Mouse (Mus musculus) forebrain, embryonic 15.5 days (tissue): ENCODE results near the gene Npw. TPM values are rescaled to one million over a fixed set of nuclear protein-coding genes. Genes with fewer than 3 reads are reported as not detected.

Experiments used
- ATAC-seq: fragments of 200-750 bp; cut with Nextera tagmentation; replicated peaks from 2 replicates; pipeline ENCODE4 v1.8.0; 2017; ENCODE audit warnings: mild to moderate bottlenecking, moderate TSS enrichment, moderate library complexity
- H3K27ac ChIP-seq: fragments of 300-500 bp; sonication (generic); replicated peaks from 2 replicates; pipeline ENCODE4 v1.5.1; 2015; ENCODE audit warnings: mild to moderate bottlenecking, inconsistent platforms
- H3K27me3 ChIP-seq: fragments of 300-500 bp; sonication (generic); 2 replicates; pipeline ENCODE4 v1.6.1; 2015; ENCODE audit warnings: inconsistent platforms
- H3K36me3 ChIP-seq: fragments of 300-500 bp; sonication (generic); 2 replicates; pipeline ENCODE4 v1.6.1; 2015; ENCODE audit warnings: mild to moderate bottlenecking, inconsistent platforms
- H3K4me1 ChIP-seq: fragments of 300-500 bp; sonication (generic); 2 replicates; pipeline ENCODE4 v1.6.1; 2015; ENCODE audit warnings: inconsistent platforms
- H3K4me2 ChIP-seq: fragments of 300-500 bp; sonication (generic); replicated peaks from 2 replicates; pipeline ENCODE4 v1.6.1; 2015; ENCODE audit warnings: mild to moderate bottlenecking, inconsistent platforms
- H3K4me3 ChIP-seq: fragments of 300-500 bp; sonication (generic); 2 replicates; pipeline ENCODE4 v1.5.1; 2015; ENCODE audit warnings: mild to moderate bottlenecking, inconsistent platforms
- H3K9ac ChIP-seq: fragments of 300-500 bp; sonication (generic); replicated peaks from 2 replicates; pipeline ENCODE4 v1.6.1; 2015; ENCODE audit warnings: mild to moderate bottlenecking, inconsistent platforms
- H3K9me3 ChIP-seq: fragments of 300-500 bp; sonication (generic); 2 replicates; pipeline ENCODE4 v1.6.1; 2016; ENCODE audit warnings: inconsistent platforms
- WGBS: fragments of 180-500 bp; shearing (Covaris S2); methylation state at CpG from one replicate; pipeline ENCODE4 v1.1.7; 2015; ENCODE audit warnings: mixed read lengths; 5-methylcytosine and 5-hydroxymethylcytosine counted together
- polyA plus RNA-seq: library from polyadenylated mRNA; unstranded; fragments of >200 nt; fragmentation: Nextera tagmentation; extraction: Ambion mirVana; gene quantifications from 2 replicates; pipeline ENCODE4 v1.2.1, GENCODE M21; 2015

Npw gene
- polyA plus RNA-seq, 1 experiment from 2014 or later: not detected

DNA sequence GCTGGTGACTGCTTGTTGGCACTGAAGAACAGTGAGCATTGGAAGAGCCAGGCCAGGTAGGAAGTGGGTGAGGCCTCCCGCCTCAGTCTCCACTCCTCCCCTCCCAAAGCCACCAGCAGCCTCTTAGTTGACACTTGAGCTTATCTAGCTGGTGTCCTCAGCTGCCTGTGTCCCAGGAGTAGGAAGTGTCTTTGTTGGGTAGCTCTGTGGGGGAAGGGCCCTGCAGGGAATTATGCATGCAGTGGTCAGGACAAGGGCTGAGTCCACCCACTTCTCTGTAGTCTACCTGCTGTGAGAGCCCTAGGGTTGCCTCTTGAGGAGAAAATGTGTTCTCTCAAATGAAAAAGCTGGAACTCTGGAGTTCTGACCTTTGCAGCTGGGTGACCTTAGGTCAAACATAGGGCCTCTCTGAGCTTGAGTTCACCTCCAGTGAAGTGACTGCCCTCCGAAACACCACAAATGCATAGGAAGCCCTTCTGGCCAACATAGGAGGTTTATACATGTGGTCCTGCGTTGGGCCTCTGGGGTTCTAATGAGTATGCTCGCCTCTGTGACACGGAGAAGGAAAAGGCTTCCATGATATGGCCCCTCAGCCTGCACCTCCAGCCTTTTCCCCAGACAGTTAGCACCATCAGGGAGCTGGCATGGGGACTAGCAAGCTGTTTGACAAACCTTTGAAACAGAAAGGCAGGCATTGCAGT lies 21.3 kb downstream of the Npw start:
- WGBS: 63% methylated on average over 5 of the region's 5 CpGs
- Histone ChIP-seq H3K4me1 (peaks cover 11% of the 10 kb centered on the region), H3K36me3 (no peaks in the 10 kb centered on the region), H3K27me3 (no peaks in the 10 kb centered on the region), H3K9me3 (no peaks in the 10 kb centered on the region), H3K4me3 (no peak overlapping the region), H3K4me2 (no peak overlapping the region), H3K9ac (no peak overlapping the region), H3K27ac (no peak overlapping the region)
- no peak for ATAC-seq

DNA sequence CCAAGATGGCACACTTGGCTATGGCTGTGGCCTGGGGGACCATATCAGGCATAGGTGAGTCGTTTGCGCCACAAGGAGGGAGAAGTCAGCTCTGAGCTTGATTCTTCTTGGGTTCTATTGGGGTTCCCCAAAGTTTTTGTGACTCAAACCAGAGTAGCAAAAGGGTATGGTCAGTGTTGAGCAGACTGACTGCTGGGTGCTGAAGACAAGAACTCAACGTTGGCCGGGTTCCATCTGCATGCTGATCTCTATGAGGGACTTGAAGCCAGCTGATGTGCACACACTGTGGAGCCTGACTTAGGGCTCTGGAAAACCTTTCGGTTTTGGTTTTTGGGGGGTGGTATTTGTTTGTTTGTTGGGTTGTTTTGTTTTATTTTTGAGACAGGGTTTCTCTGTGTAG lies 22.6 kb downstream of the Npw start:
- no peak for ATAC-seq
- Histone ChIP-seq H3K4me3 (no peak overlapping the region), H3K36me3 (peaks cover 2% of the 10 kb centered on the region; the same call in 1 of the 2 replicates), H3K9ac (no peak overlapping the region), H3K4me2 (no peak overlapping the region), H3K9me3 (no peaks in the 10 kb centered on the region), H3K27me3 (no peaks in the 10 kb centered on the region), H3K4me1 (peaks cover 18% of the 10 kb centered on the region), H3K27ac (no peak overlapping the region)
- WGBS: 95% methylated on average over 5 of the region's 5 CpGs

DNA sequence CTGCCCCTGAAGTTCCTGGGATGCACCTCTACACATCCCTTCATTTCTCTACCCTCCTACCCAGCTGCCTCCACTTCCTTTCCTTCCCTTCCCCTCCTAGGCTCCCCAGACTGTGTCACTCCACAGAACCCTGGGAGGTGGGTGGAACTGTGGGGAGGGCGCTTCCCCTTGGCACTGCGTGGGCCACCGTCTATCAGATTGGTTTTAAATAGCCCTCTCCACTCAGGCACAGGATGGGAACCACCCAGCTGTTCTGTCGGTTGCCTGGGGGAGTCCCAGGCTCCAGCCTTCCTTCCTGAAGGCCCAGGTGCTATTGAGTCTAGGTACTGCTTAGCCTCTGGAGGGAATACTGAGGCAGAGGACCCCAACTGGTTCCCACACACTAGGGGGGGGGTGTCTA lies 23.2 kb downstream of the Npw start:
- 84% methylated on average over 4 of the region's 4 CpGs for WGBS
- peaks cover 18% of the 10 kb centered on the region for H3K4me1 ChIP-seq
- ATAC-seq: no peak

DNA sequence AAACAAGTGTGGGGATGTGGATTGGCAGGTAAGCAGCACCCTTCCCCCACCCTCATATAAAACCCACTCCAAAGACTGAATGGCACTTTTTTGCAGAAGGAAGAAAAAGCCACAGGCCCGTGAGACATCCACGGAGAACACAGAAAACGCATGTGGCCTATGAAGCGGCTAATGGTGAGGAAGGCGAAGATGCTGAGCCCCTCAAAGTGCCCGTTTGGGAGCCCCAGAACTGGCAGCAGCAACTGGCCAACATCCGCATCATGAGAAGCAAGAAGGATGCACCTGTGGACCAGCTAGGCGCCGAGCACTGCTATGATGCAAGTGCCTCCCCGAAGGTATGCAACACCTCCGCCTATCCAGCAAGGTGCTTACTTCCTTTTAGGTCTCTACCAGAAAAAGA lies 24.4 kb downstream of the Npw start:
- no peak overlapping the region for H3K4me3 ChIP-seq
- peaks cover 19% of the 10 kb centered on the region for H3K36me3 ChIP-seq
- H3K27ac ChIP-seq: no peak overlapping the region
- no peak overlapping the region for H3K9ac ChIP-seq
- no peak overlapping the region for H3K4me2 ChIP-seq
- no peaks in the 10 kb centered on the region for H3K27me3 ChIP-seq
- 94% methylated on average over 11 of the region's 11 CpGs for WGBS
- H3K9me3 ChIP-seq: no peaks in the 10 kb centered on the region
- ATAC-seq: no peak
- H3K4me1 ChIP-seq: peaks cover 18% of the 10 kb centered on the region

More for the DNA sequence above, 23.2 kb downstream of the Npw start:
- Histone ChIP-seq H3K36me3 (peaks cover 8% of the 10 kb centered on the region), H3K27ac (no peak overlapping the region), H3K4me3 (no peak overlapping the region), H3K9ac (no peak overlapping the region), H3K4me2 (no peak overlapping the region), H3K27me3 (no peaks in the 10 kb centered on the region), H3K9me3 (no peaks in the 10 kb centered on the region)

DNA sequence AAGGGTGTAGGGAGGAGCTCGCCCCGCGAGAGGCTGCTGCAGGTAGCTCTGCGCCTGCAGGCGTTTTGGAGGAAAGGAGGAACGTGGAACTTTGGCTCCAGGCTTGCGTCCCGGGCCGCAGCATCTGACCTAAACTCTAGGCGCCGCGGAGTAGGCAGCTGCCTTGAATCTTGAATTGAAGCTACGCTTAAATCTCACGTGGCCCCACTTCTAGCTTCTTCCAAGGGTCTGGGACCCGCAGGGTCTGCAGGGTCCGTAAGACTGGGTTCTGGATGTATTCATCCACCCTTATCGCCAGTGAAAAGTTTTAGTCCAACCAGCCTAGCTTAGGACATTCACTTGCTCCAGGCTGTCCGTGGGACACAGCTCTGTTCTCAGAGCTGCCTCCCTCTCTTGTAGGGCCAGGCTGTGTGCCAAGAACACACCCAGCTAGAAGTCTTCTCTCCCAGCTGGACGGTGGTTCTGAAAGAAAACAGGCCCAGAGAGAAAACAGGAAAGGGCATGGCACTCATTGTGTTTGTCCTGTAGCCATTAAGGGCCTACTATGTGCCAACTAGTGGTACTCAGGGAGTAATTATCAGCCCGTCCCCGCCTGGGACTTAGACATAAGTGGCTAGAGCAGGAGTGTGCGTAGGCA lies 25.3 kb downstream of the Npw start:
- Histone ChIP-seq H3K9me3 (no peaks in the 10 kb centered on the region), H3K27ac (peak overlapping the region; percentile 70), H3K27me3 (no peaks in the 10 kb centered on the region), H3K36me3 (peaks cover 27% of the 10 kb centered on the region), H3K4me2 (peak overlapping the region; percentile 85), H3K4me3 (peak overlapping the region; percentile 69), H3K4me1 (peaks cover 18% of the 10 kb centered on the region), H3K9ac (peak overlapping the region; percentile 68)
- WGBS: 10% methylated on average over 22 of the region's 22 CpGs
- no peak; the same call in 1 of the 2 replicates for ATAC-seq

DNA sequence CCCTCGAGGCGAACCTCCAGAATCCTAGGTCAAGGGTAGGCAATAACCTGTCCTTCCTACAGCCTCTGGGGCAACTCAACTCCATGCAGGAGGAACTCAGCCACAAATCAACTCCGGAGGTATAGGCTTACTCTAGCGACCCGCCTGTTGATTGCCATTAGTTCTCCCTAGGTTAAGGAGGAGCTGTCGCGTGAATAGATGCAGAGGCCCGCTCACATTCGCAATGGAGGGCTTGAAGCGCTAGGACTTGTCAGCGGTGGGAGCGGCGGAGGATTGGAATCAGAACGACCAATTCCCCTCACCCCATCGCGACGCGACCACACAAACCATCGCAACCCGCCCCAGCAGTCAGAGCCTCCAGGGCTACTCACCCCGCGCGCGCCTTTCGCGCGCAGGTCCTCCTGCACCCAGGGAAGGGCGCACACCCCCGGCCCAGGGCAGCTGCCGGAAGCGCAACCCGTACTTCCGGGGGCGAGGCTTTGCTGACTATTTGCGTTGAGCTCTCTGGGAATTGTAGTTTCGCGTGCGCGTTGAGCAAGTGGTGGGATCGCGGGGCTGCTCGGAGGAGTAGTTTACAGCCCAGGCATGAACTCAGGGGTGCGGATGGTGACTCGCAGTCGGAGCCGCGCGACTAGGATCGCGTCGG lies 26.0 kb downstream of the Npw start, which contains the start of the genes Tsc2 and Nthl1:
TSS of gene Tsc2 (minus strand) at position 464 of the 646 bp plus-strand sequence.
TSS of gene Nthl1 (plus strand) at position 514 of the 646 bp plus-strand sequence.
- H3K4me3 ChIP-seq: peak within 1 kb of the TSS; percentile 69
- H3K4me1 ChIP-seq: peaks cover 18% of the 10 kb centered on the region
- H3K36me3 ChIP-seq: peaks cover 33% of the 10 kb centered on the region
- no peaks in the 10 kb centered on the region for H3K9me3 ChIP-seq
- H3K27me3 ChIP-seq: no peaks in the 10 kb centered on the region
- peak within 1 kb of the TSS; percentile 68 for H3K9ac ChIP-seq
- peak within 1 kb of the TSS; percentile 85 for H3K4me2 ChIP-seq
- 1% methylated on average over 51 of the region's 51 CpGs for WGBS
- peak; percentile 93 for ATAC-seq
- peak within 1 kb of the TSS; percentile 70 for H3K27ac ChIP-seq

DNA sequence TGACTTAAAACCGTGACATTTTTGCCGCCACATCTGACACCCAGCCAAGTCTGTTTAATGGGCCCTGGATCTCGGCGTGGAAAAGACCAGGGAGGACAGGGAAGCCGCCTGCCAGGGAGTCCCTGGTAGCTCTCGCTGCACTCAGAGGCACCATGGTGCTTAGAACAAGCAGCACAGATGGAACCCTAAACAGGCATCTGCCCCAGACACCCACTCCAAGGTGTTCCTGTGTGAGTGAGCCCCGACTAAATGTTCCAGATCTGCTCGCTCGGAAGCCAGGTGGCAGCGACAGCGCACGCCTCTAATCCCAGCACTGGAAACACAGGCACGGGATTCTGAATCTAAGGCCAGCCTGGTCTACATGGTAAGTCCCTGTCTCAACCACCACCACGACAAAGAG lies 28.2 kb downstream of the Npw start:
- peaks cover 54% of the 10 kb centered on the region for H3K36me3 ChIP-seq
- H3K4me1 ChIP-seq: peaks cover 18% of the 10 kb centered on the region
- no peak overlapping the region for H3K4me3 ChIP-seq
- WGBS: 87% methylated on average over 14 of the region's 14 CpGs
- no peak for ATAC-seq
- no peak overlapping the region for H3K27ac ChIP-seq
- H3K4me2 ChIP-seq: no peak overlapping the region
- no peaks in the 10 kb centered on the region for H3K27me3 ChIP-seq
- no peak overlapping the region for H3K9ac ChIP-seq
- H3K9me3 ChIP-seq: no peaks in the 10 kb centered on the region

DNA sequence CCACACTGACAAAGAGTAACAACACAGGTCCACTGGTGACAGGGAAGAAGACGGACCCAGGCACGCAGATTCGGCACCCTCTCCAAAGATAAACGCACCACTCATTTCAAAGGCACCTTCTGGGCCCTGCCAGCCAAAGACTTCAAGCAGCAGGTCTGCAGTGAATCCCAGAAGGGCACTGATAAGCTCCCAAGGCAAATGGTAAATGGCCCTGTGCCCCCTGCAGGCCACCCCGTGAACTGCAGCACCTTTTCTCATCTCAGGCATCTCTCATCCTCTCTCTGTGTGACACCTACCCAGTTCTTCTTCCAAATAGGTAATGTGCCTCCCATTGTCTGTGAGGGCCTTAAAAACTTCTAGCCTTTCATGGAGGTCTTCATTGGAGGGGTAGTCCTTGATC lies 29.6 kb downstream of the Npw start:
- no peak for ATAC-seq
- 57% methylated on average over 5 of the region's 5 CpGs for WGBS
- H3K9me3 ChIP-seq: no peaks in the 10 kb centered on the region
- no peaks in the 10 kb centered on the region for H3K27me3 ChIP-seq
- no peak overlapping the region for H3K4me3 ChIP-seq
- H3K36me3 ChIP-seq: peaks cover 66% of the 10 kb centered on the region
- no peak overlapping the region for H3K4me2 ChIP-seq
- no peak overlapping the region for H3K27ac ChIP-seq
- H3K4me1 ChIP-seq: peaks cover 18% of the 10 kb centered on the region
- no peak overlapping the region for H3K9ac ChIP-seq

DNA sequence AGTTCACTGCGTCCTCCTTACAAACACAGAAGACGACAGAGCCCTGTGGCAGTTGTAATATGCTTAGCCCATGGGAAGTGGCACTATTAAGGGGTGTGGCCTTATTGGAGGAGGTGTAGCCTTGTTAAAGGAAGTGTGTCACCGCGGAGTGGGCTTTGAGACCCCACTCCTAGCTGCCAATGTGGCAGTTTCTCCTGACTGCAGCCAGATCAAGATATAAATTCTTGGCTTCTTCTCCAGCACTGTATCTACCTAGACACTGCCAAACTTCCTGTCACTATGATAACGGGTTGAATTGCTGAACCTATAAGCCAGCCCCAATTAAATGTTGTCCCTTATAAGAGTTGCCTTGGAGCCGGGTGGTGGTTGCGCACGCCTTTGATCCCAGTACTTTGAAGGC lies 32.8 kb downstream of the Npw start:
- Histone ChIP-seq H3K9ac (no peak overlapping the region), H3K4me2 (no peak overlapping the region), H3K9me3 (no peaks in the 10 kb centered on the region), H3K27ac (no peak overlapping the region), H3K27me3 (no peaks in the 10 kb centered on the region), H3K36me3 (peaks cover 93% of the 10 kb centered on the region), H3K4me3 (no peak overlapping the region), H3K4me1 (no peaks in the 10 kb centered on the region)
- ATAC-seq: no peak
- WGBS: 92% methylated on average over 8 of the region's 8 CpGs

DNA sequence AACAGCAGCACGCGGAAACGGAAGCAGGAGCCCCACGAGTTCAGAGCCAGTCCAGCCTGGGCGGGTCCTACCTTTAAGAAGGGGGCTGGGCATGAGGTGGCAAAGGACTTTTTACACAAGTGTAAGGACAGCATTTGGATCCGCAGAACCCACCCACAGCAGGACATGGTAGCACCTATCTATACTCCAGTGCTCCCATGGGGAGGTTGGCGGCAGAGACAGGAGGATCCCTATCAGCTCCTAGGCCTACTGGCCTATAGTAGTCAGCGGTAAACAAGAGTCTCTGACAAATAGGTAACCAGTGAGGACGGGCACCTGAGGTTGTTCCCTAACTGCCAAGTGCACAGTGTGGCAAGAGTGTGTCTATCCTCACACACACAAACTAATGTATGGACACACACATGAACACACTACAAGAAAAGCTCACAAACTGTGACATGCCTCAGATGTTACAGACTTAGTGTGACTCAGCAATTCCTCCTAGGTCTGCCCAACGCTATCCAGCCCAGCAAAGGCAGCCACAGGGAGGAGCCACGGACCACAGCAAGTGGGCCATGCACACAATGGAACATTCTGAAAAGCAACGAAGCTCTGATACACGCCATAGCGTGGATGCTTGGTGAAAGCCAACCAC lies 40.6 kb downstream of the Npw start:
- ATAC-seq: no peak
- Histone ChIP-seq H3K27ac (no peak overlapping the region), H3K4me2 (no peak overlapping the region), H3K27me3 (no peaks in the 10 kb centered on the region), H3K4me3 (no peak overlapping the region), H3K9me3 (no peaks in the 10 kb centered on the region), H3K4me1 (no peaks in the 10 kb centered on the region), H3K36me3 (peaks cover 83% of the 10 kb centered on the region), H3K9ac (no peak overlapping the region)
- 89% methylated on average over 14 of the region's 14 CpGs for WGBS

DNA sequence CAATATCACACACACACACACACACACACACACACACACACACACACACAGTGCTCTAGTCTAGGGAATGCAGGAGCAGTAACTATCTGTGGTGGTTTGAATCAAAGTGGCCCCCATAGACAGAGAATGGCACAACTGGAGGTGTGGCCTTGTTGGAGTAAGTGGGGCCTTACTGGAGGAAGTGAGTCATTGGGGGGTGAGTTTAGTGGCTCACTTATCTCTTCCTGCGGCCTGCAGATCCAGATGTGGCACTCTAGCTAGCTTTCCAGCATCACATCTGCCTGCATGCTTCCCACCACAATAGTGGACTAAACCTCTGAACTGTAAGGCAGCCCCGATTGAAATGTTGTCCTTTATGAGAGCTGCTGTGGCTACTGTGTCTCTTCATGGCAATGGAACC lies 47.5 kb downstream of the Npw start:
- Histone ChIP-seq H3K4me1 (no peaks in the 10 kb centered on the region), H3K9ac (no peak overlapping the region), H3K4me2 (no peak overlapping the region), H3K27ac (no peak overlapping the region), H3K9me3 (no peaks in the 10 kb centered on the region), H3K4me3 (no peak overlapping the region), H3K36me3 (peaks cover 64% of the 10 kb centered on the region), H3K27me3 (no peaks in the 10 kb centered on the region)
- 100% methylated on average over 2 of the region's 2 CpGs for WGBS
- no peak for ATAC-seq

DNA sequence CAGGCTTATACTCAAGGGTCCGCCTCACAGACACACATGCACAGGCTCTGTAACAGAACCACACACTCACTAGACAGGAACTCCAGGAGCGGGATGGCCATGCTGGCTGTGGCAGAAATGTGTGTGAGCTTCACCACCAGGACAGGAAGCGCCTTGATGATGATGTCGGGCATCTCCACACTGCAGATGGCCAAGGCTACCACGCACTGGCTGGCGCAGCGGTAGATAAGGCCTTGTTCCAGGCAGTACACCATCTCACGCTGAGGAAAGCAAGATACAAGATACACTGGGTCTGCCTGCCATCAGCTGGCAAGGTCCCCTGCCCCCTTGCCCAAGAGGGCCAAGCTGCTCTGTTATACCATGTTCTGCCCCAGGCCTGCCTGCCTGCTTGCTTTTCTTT lies 49.4 kb downstream of the Npw start:
- Histone ChIP-seq H3K4me3 (no peak overlapping the region), H3K4me2 (no peak overlapping the region), H3K9ac (no peak overlapping the region), H3K4me1 (no peaks in the 10 kb centered on the region), H3K9me3 (no peaks in the 10 kb centered on the region), H3K27ac (no peak overlapping the region), H3K27me3 (no peaks in the 10 kb centered on the region), H3K36me3 (peaks cover 63% of the 10 kb centered on the region)
- ATAC-seq: no peak
- WGBS: 94% methylated on average over 8 of the region's 8 CpGs
